Mouse (Mus musculus) forebrain, embryonic 14.5 days (tissue): ENCODE measurements around the gene Ccp110. TPM values are rescaled to one million over a fixed set of nuclear protein-coding genes. Genes with fewer than 3 reads are reported as not detected.

Experiments
- ATAC-seq: fragments of 200-750 bp; cut with Nextera tagmentation; 2 replicates; pipeline ENCODE4 v1.8.0; 2017; ENCODE audit warnings: mild to moderate bottlenecking, moderate library complexity
- DNase-seq: peaks from one replicate; pipeline ENCODE4 v3.0.0-alpha.2; 2015; ENCODE audit warnings: low spot score
- H3K27ac ChIP-seq: fragments of 300-500 bp; sonication (generic); 2 replicates; pipeline ENCODE4 v1.5.1; 2014; ENCODE audit warnings: low read depth, mild to moderate bottlenecking, control low read depth, low read length, moderate library complexity
- H3K27me3 ChIP-seq: fragments of 300-500 bp; sonication (generic); replicated peaks from 2 replicates; pipeline ENCODE4 v1.6.1; 2014; ENCODE audit warnings: low read length, control low read depth, mixed read lengths; ENCODE audit not compliant: control insufficient read depth, insufficient read depth
- H3K36me3 ChIP-seq: fragments of 300-500 bp; sonication (generic); 2 replicates; pipeline ENCODE4 v1.6.1; 2014; ENCODE audit warnings: low read length, control low read depth; ENCODE audit not compliant: control insufficient read depth, insufficient read depth
- H3K4me1 ChIP-seq: fragments of 300-500 bp; sonication (generic); 2 replicates; pipeline ENCODE4 v1.6.1; 2014; ENCODE audit warnings: antibody characterized with exemption, low read length, control low read depth; ENCODE audit not compliant: control insufficient read depth, insufficient read depth
- H3K4me2 ChIP-seq: fragments of 300-500 bp; sonication (generic); 2 replicates; pipeline ENCODE4 v1.6.1; 2014; ENCODE audit warnings: mild to moderate bottlenecking, control low read depth, low read length
- H3K4me3 ChIP-seq: fragments of 300-500 bp; sonication (generic); 2 replicates; pipeline ENCODE4 v1.5.1; 2014; ENCODE audit warnings: low read depth, low read length, control low read depth
- H3K9ac ChIP-seq: fragments of 300-500 bp; sonication (generic); 2 replicates; pipeline ENCODE4 v1.6.1; 2014; ENCODE audit warnings: mild to moderate bottlenecking, low read length, control low read depth, moderate library complexity
- H3K9me3 ChIP-seq: fragments of 300-500 bp; sonication (generic); replicated peaks from 2 replicates; pipeline ENCODE4 v1.6.1; 2016; ENCODE audit warnings: low read length, control low read depth, mixed read lengths; ENCODE audit not compliant: control insufficient read depth
- WGBS: fragments of 180-500 bp; shearing (Covaris S2); extraction: QIAGEN DNeasy Blood & Tissue Kit; methylation state at CpG from one replicate; pipeline ENCODE4 v1.1.7; 2014; 5-methylcytosine and 5-hydroxymethylcytosine counted together
- polyA plus RNA-seq: library from polyadenylated mRNA; unstranded; fragments of >200 nt; fragmentation: Nextera tagmentation; extraction: Ambion mirVana; gene quantifications from 2 replicates; pipeline ENCODE4 v1.2.1, GENCODE M21; 2014

The Ccp110 gene
- polyA plus RNA-seq, 1 experiment from 2014 or later, result 14.8 TPM

GRCm38 (mm10) chr7:118756490-118757265 is 44.3 kb downstream of the Ccp110 start:
- DNase-seq (no peak), ATAC-seq (no peak)
- H3K4me1 ChIP-seq, result no peaks in the 10 kb centered on the region
- H3K27me3 ChIP-seq, result no peaks in the 10 kb centered on the region
- H3K9ac ChIP-seq, result no peak overlapping the region
- WGBS, result 95% methylated on average over 24 of the region's 24 CpGs
- H3K27ac ChIP-seq, result no peak overlapping the region
- no peak overlapping the region for H3K4me3 ChIP-seq
- no peak overlapping the region for H3K4me2 ChIP-seq
- H3K36me3 ChIP-seq, result peaks cover 68% of the 10 kb centered on the region
- H3K9me3 ChIP-seq, result no peaks in the 10 kb centered on the region

GRCm38 (mm10) chr7:118758369-118758768 is 46.0 kb downstream of the Ccp110 start:
- H3K4me1 ChIP-seq, result no peaks in the 10 kb centered on the region
- ATAC-seq, result no peak
- no peaks in the 10 kb centered on the region for H3K9me3 ChIP-seq
- H3K36me3 ChIP-seq, result peaks cover 68% of the 10 kb centered on the region
- DNase-seq, result no peak
- H3K9ac ChIP-seq, result no peak overlapping the region
- no peak overlapping the region for H3K4me2 ChIP-seq
- WGBS, result 84% methylated on average over 4 of the region's 4 CpGs
- no peak overlapping the region for H3K27ac ChIP-seq
- no peaks in the 10 kb centered on the region for H3K27me3 ChIP-seq
- no peak overlapping the region for H3K4me3 ChIP-seq

DNA sequence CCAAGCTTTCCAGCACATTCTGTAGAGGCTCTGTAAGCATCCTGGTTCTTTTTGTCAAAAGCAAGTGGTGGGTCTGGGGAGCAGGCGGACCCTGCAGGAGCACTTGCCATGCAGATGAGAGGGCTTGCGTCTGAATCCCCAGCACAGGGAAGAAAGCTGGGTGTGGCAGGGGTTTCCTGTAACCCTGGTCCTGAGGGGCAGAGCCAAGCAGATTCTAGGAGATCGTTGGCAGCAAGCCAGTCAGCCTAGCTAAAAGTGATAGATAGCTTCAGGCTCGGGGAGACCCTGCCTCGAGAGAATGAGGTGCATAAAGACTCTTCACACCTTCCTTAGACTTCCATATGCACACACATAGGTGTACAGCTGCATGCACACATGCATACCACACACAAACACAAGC is 47.0 kb downstream of the Ccp110 start:
- DNase-seq (peak; percentile 19), ATAC-seq (no peak)
- no peak overlapping the region for H3K4me2 ChIP-seq
- no peaks in the 10 kb centered on the region for H3K27me3 ChIP-seq
- H3K9ac ChIP-seq, result no peak overlapping the region
- H3K4me1 ChIP-seq, result no peaks in the 10 kb centered on the region
- peaks cover 69% of the 10 kb centered on the region for H3K36me3 ChIP-seq
- H3K4me3 ChIP-seq, result no peak overlapping the region
- no peaks in the 10 kb centered on the region for H3K9me3 ChIP-seq
- H3K27ac ChIP-seq, result no peak overlapping the region
- 71% methylated on average over 5 of the region's 5 CpGs for WGBS

- no peaks in the 10 kb centered on the region for H3K27me3 ChIP-seq
- peaks cover 52% of the 10 kb centered on the region for H3K36me3 ChIP-seq
- H3K4me3 ChIP-seq, result no peak overlapping the region
- no peaks in the 10 kb centered on the region for H3K4me1 ChIP-seq
- no peak overlapping the region for H3K4me2 ChIP-seq
- ATAC-seq (no peak), DNase-seq (no peak)
- no peak overlapping the region for H3K9ac ChIP-seq
- H3K27ac ChIP-seq, result no peak overlapping the region
- WGBS, result 92% methylated on average over 11 of the region's 11 CpGs
- no peaks in the 10 kb centered on the region for H3K9me3 ChIP-seq
Observed at GRCm38 (mm10) chr7:118763939-118764338, 51.6 kb downstream of the Ccp110 start.

DNA sequence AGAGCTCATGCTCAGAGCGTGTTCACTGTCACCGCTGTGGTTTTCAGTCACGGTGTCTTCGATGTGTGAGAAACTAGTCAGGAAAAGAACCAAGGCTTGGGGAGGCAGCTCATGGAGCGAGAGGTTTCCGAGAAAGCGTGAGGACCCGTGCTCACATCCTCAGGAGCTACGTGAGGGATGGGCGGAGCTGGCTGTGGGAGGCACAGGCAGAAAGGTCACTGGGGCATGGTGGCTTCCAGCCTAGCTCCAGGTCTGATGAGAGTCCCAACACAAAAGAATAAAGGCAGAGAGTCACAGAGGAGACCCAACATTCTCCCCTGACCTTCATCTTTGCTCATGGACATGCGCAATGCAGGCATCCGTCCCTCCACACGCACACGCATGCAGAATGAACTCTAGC is 52.4 kb downstream of the Ccp110 start:
- Histone ChIP-seq H3K9ac (no peak overlapping the region), H3K27me3 (no peaks in the 10 kb centered on the region), H3K4me3 (no peak overlapping the region), H3K4me1 (no peaks in the 10 kb centered on the region), H3K36me3 (peaks cover 49% of the 10 kb centered on the region), H3K4me2 (no peak overlapping the region), H3K27ac (no peak overlapping the region), H3K9me3 (no peaks in the 10 kb centered on the region)
- no peak for ATAC-seq
- WGBS, result 87% methylated on average over 14 of the region's 14 CpGs
- DNase-seq, result no peak

- Histone ChIP-seq H3K27me3 (no peaks in the 10 kb centered on the region), H3K4me1 (no peaks in the 10 kb centered on the region), H3K36me3 (peaks cover 42% of the 10 kb centered on the region), H3K9ac (no peak overlapping the region), H3K9me3 (no peaks in the 10 kb centered on the region), H3K27ac (peak overlapping the region; percentile 14; the same call in 1 of the 2 replicates), H3K4me3 (no peak overlapping the region), H3K4me2 (no peak overlapping the region)
- DNase-seq, result no peak
- WGBS, result 78% methylated on average over 8 of the region's 8 CpGs
- ATAC-seq, result peak; percentile 30
Observed at GRCm38 (mm10) chr7:118765604-118766003, 53.3 kb downstream of the Ccp110 start.

- ATAC-seq, result peak; percentile 88
- peak; percentile 95 for DNase-seq
- H3K27ac ChIP-seq, result no peak overlapping the region
- no peak overlapping the region for H3K4me3 ChIP-seq
- no peaks in the 10 kb centered on the region for H3K4me1 ChIP-seq
- peaks cover 36% of the 10 kb centered on the region for H3K36me3 ChIP-seq
- H3K4me2 ChIP-seq, result no peak overlapping the region
- 50% methylated on average over 18 of the region's 18 CpGs for WGBS
- H3K9me3 ChIP-seq, result no peaks in the 10 kb centered on the region
- no peaks in the 10 kb centered on the region for H3K27me3 ChIP-seq
- 0 out of 2 replicates have a peak overlapping the region, but pooled peaks have one; percentile 32 for H3K9ac ChIP-seq
Observed at GRCm38 (mm10) chr7:118766119-118766833, 53.9 kb downstream of the Ccp110 start.

GRCm38 (mm10) chr7:118766834-118767224 is 54.5 kb downstream of the Ccp110 start:
- no peak for ATAC-seq
- 91% methylated on average over 5 of the region's 5 CpGs for WGBS
- peaks cover 30% of the 10 kb centered on the region for H3K36me3 ChIP-seq

GRCm38 (mm10) chr7:118769208-118769607 is 56.9 kb downstream of the Ccp110 start:
- Histone ChIP-seq H3K9me3 (no peaks in the 10 kb centered on the region), H3K4me2 (no peak overlapping the region), H3K4me1 (no peaks in the 10 kb centered on the region), H3K27me3 (no peaks in the 10 kb centered on the region), H3K36me3 (peaks cover 14% of the 10 kb centered on the region), H3K27ac (no peak overlapping the region), H3K9ac (no peak overlapping the region), H3K4me3 (no peak overlapping the region)
- ATAC-seq (no peak), DNase-seq (no peak)
- WGBS, result 88% methylated on average over 8 of the region's 8 CpGs

More at GRCm38 (mm10) chr7:118766834-118767224, 54.5 kb downstream of the Ccp110 start:
- Histone ChIP-seq H3K9ac (0 out of 2 replicates have a peak overlapping the region, but pooled peaks have one; percentile 32), H3K4me2 (no peak overlapping the region), H3K4me1 (no peaks in the 10 kb centered on the region), H3K4me3 (no peak overlapping the region), H3K9me3 (no peaks in the 10 kb centered on the region), H3K27ac (no peak overlapping the region), H3K27me3 (no peaks in the 10 kb centered on the region)
- DNase-seq, result no peak
